Mouse (Mus musculus): ENCODE measurements around the gene Gm45062. TPM values are rescaled to one million over a fixed set of nuclear protein-coding genes. Genes with fewer than 3 reads are reported as not detected.

Gene Gm45062
- polyA plus RNA-seq, 1 experiment from 2014 or later, result 9.0 TPM

DNA sequence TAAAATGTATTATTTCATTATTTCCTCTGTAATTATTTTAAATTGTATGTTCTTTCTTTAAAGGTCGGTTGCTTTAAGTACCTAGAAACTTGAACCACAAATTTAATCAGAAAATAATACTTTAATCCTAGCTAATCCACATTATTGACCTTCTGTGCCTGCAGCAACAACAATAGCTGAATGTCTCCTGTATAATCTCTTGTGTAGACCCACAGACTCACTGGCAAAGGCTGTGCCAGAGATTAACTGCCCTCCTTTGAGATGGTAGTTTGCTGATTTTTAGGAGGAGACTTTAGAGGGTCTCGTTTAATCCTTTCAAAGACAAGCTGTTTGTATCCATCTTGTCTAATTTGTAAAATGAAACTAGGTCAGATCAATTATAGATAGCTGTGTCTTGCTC is 99.5 kb downstream of the Gm45062 start:
- Histone ChIP-seq H3K27me3 (ENCODE audit: low read depth, poor library complexity, severe bottlenecking) (no peaks in the 10 kb centered on the region; the same call in 1 of the 2 replicates), H3K9me3 (replicated peaks) (no peaks in the 10 kb centered on the region), H3K4me1 (peaks cover 13% of the 10 kb centered on the region), H3K36me3 (no peaks in the 10 kb centered on the region), H3K27ac (replicated peaks) (no peak overlapping the region), H3K4me3 (no peak overlapping the region)
- 30% methylated on average over 2 of the region's 2 CpGs for WGBS
- DNase-seq (ENCODE audit: low spot score), result no peak

GRCm38 (mm10) chr6:8360805-8361204 is 101.6 kb downstream of the Gm45062 start:
- DNase-seq (ENCODE audit: low spot score), result no peak
- WGBS, result 87% methylated on average over 7 of the region's 7 CpGs
- Histone ChIP-seq H3K4me1 (peaks cover 18% of the 10 kb centered on the region), H3K36me3 (peaks cover 3% of the 10 kb centered on the region; the same call in 1 of the 2 replicates), H3K4me3 (no peak overlapping the region), H3K27ac (replicated peaks) (no peak overlapping the region), H3K27me3 (ENCODE audit: low read depth, poor library complexity, severe bottlenecking) (no peaks in the 10 kb centered on the region; the same call in 1 of the 2 replicates), H3K9me3 (replicated peaks) (no peaks in the 10 kb centered on the region; the same call in 1 of the 2 replicates)

GRCm38 (mm10) chr6:8364033-8364756 is 104.9 kb downstream of the Gm45062 start:
- Histone ChIP-seq H3K27me3 (ENCODE audit: low read depth, poor library complexity, severe bottlenecking) (no peaks in the 10 kb centered on the region; the same call in 1 of the 2 replicates), H3K9me3 (replicated peaks) (no peaks in the 10 kb centered on the region; the same call in 1 of the 2 replicates), H3K36me3 (peaks cover 3% of the 10 kb centered on the region; the same call in 1 of the 2 replicates), H3K4me3 (no peak overlapping the region), H3K27ac (replicated peaks) (no peak overlapping the region), H3K4me1 (peaks cover 11% of the 10 kb centered on the region)
- WGBS, result 68% methylated on average over 12 of the region's 12 CpGs
- DNase-seq (ENCODE audit: low spot score), result no peak

DNA sequence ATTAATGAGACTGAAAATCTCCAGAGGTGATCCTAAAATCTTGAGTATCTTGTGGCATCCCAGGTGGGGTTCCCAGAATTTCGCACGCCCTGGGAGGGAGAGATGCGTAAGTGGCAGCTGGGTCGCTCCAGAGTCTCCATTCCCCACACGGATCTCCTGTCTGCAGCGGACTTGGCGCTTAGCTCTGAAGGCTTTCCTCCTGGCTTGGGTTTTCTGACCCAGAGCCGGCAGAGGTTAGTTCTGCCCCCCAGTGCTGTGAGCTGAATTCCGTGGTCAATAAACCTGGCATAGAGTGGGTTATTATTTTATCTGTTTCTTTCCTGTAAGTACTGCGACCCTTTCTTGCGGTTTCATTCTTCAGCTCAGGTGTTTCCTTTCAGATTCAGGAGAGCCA is 105.5 kb downstream of the Gm45062 start:
- WGBS, result 88% methylated on average over 11 of the region's 11 CpGs
- Histone ChIP-seq H3K27ac (replicated peaks) (no peak overlapping the region), H3K36me3 (peaks cover 3% of the 10 kb centered on the region; the same call in 1 of the 2 replicates), H3K27me3 (ENCODE audit: low read depth, poor library complexity, severe bottlenecking) (no peaks in the 10 kb centered on the region; the same call in 1 of the 2 replicates), H3K9me3 (replicated peaks) (no peaks in the 10 kb centered on the region; the same call in 1 of the 2 replicates), H3K4me1 (peaks cover 7% of the 10 kb centered on the region), H3K4me3 (no peak overlapping the region)
- no peak for DNase-seq (ENCODE audit: low spot score)

GRCm38 (mm10) chr6:8367675-8368074 is 108.4 kb downstream of the Gm45062 start:
- no peak for DNase-seq (ENCODE audit: low spot score)
- H3K27ac ChIP-seq (replicated peaks), result no peak overlapping the region
- H3K36me3 ChIP-seq, result peaks cover 3% of the 10 kb centered on the region; the same call in 1 of the 2 replicates
- no peaks in the 10 kb centered on the region for H3K27me3 ChIP-seq (ENCODE audit: low read depth, poor library complexity, severe bottlenecking)
- H3K9me3 ChIP-seq (replicated peaks), result no peaks in the 10 kb centered on the region; the same call in 1 of the 2 replicates
- H3K4me3 ChIP-seq, result no peak overlapping the region
- peaks cover 7% of the 10 kb centered on the region for H3K4me1 ChIP-seq
- WGBS, result 89% methylated on average over 4 of the region's 4 CpGs

DNA sequence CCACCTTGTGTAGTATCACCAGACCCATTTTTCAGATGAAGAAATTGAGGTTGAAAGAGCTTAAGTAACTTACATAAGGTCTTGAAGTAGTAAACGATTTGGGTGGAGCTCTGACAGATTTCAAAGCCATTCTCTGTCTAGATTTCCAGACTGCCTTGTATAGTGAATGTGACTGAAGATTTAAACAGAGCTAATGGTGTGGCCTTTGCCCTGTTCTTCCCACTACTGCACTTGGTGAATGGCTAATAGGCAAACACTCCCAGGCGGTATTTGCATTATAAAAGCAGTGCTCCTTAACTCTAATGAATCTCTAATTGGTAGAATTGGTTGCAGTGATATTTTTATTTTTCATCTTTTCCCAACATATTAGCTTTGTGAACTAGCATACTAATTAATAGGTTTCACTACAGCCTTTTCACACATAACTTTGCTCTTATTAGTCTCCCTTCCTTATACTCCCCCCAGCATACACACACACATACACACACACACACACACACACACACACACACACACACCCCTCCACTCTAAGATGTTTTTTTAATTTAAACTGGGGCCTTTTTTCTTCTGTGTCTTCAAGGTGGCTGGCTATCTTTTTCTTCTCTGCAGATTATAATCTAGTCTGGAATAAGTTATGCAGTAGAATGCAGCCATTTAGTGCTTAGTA is 109.1 kb downstream of the Gm45062 start:
- no peak for DNase-seq (ENCODE audit: low spot score)

GRCm38 (mm10) chr6:8370624-8371023 is 111.4 kb downstream of the Gm45062 start:
- Histone ChIP-seq H3K36me3 (0 out of 2 replicates have a peak, but pooled peaks cover under 1% of the 10 kb centered on the region), H3K4me3 (no peak overlapping the region), H3K27ac (replicated peaks) (no peak overlapping the region), H3K27me3 (ENCODE audit: low read depth, poor library complexity, severe bottlenecking) (no peaks in the 10 kb centered on the region), H3K4me1 (peaks cover 5% of the 10 kb centered on the region), H3K9me3 (replicated peaks) (no peaks in the 10 kb centered on the region)
- DNase-seq (ENCODE audit: low spot score), result no peak
- WGBS, result 88% methylated on average over 3 of the region's 3 CpGs

More for the DNA sequence above, 109.1 kb downstream of the Gm45062 start:
- Histone ChIP-seq H3K27ac (replicated peaks) (no peak overlapping the region), H3K36me3 (peaks cover 3% of the 10 kb centered on the region; the same call in 1 of the 2 replicates), H3K27me3 (ENCODE audit: low read depth, poor library complexity, severe bottlenecking) (no peaks in the 10 kb centered on the region), H3K4me3 (no peak overlapping the region), H3K9me3 (replicated peaks) (no peaks in the 10 kb centered on the region; the same call in 1 of the 2 replicates), H3K4me1 (peaks cover 7% of the 10 kb centered on the region)
- WGBS, result 69% methylated on average over 2 of the region's 2 CpGs

- Histone ChIP-seq H3K4me3 (no peak overlapping the region), H3K27ac (replicated peaks) (no peak overlapping the region), H3K4me1 (peaks cover 5% of the 10 kb centered on the region), H3K9me3 (replicated peaks) (no peaks in the 10 kb centered on the region), H3K36me3 (no peaks in the 10 kb centered on the region; the same call in 1 of the 2 replicates), H3K27me3 (ENCODE audit: low read depth, poor library complexity, severe bottlenecking) (no peaks in the 10 kb centered on the region)
- no peak for DNase-seq (ENCODE audit: low spot score)
- WGBS, result 75% methylated on average over 2 of the region's 2 CpGs
Measured at GRCm38 (mm10) chr6:8373051-8373450, 113.8 kb downstream of the Gm45062 start.

DNA sequence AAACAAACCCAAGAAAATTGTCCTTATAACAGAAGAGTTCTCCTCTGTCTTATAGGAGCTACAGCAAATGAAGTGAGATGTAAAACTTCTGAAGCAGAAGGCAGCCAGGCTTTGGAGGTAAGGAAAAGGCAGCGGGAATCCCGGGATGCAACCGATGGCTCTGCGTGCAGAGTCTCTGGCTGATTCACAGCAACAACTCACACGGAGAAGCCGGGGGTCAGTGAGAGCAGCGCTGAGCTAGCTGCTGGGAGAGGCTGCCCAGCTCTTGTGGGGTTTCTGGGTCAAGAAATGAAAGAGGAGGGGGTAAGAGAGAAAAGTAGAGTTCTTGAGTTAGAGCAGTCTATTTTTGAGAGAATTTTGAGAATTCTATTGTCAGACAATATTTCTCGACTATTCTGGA is 114.6 kb downstream of the Gm45062 start:
- WGBS, result 48% methylated on average over 8 of the region's 8 CpGs
- no peak overlapping the region for H3K27ac ChIP-seq (replicated peaks)
- no peaks in the 10 kb centered on the region for H3K27me3 ChIP-seq (ENCODE audit: low read depth, poor library complexity, severe bottlenecking)
- peaks cover 5% of the 10 kb centered on the region for H3K4me1 ChIP-seq
- no peaks in the 10 kb centered on the region; the same call in 1 of the 2 replicates for H3K36me3 ChIP-seq
- no peaks in the 10 kb centered on the region for H3K9me3 ChIP-seq (replicated peaks)
- H3K4me3 ChIP-seq, result no peak overlapping the region
- DNase-seq (ENCODE audit: low spot score), result no peak

DNA sequence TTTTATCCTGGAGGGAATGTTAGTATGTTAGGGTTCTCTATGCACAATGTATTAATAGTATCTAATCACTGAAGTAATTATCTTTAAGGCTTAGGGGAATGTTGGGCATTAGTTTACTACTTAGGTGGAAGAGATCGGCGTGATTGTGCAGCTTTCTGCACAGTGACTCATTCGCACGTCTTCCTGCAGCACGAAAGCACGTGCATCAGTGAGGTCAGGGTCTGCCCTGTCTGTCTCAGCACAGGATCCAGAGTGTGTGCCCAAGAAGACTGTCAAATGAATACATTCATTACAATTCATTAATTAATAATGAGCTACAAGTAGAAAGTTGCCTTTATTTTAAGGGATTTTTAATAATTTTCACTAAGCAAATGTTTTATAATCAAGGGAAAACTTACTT is 115.0 kb downstream of the Gm45062 start:
- no peaks in the 10 kb centered on the region for H3K9me3 ChIP-seq (replicated peaks)
- no peaks in the 10 kb centered on the region for H3K27me3 ChIP-seq (ENCODE audit: low read depth, poor library complexity, severe bottlenecking)
- no peak for DNase-seq (ENCODE audit: low spot score)
- WGBS, result 81% methylated on average over 6 of the region's 6 CpGs
- H3K4me1 ChIP-seq, result peaks cover 5% of the 10 kb centered on the region
- no peak overlapping the region for H3K4me3 ChIP-seq
- no peak overlapping the region for H3K27ac ChIP-seq (replicated peaks)
- no peaks in the 10 kb centered on the region; the same call in 1 of the 2 replicates for H3K36me3 ChIP-seq

- Histone ChIP-seq H3K27ac (replicated peaks) (no peak overlapping the region), H3K27me3 (ENCODE audit: low read depth, poor library complexity, severe bottlenecking) (no peaks in the 10 kb centered on the region), H3K4me1 (peaks cover 5% of the 10 kb centered on the region), H3K36me3 (no peaks in the 10 kb centered on the region; the same call in 1 of the 2 replicates), H3K9me3 (replicated peaks) (no peaks in the 10 kb centered on the region), H3K4me3 (no peak overlapping the region)
- 84% methylated on average over 4 of the region's 4 CpGs for WGBS
- no peak for DNase-seq (ENCODE audit: low spot score)
Measured at GRCm38 (mm10) chr6:8374712-8375111, 115.5 kb downstream of the Gm45062 start.

GRCm38 (mm10) chr6:8376351-8376750 is 117.1 kb downstream of the Gm45062 start:
- DNase-seq (ENCODE audit: low spot score), result no peak
- Histone ChIP-seq H3K9me3 (replicated peaks) (no peaks in the 10 kb centered on the region), H3K4me1 (peaks cover 5% of the 10 kb centered on the region), H3K27me3 (ENCODE audit: low read depth, poor library complexity, severe bottlenecking) (no peaks in the 10 kb centered on the region), H3K4me3 (no peak overlapping the region), H3K27ac (replicated peaks) (no peak overlapping the region), H3K36me3 (no peaks in the 10 kb centered on the region; the same call in 1 of the 2 replicates)
- WGBS, result 96% methylated on average over 5 of the region's 5 CpGs

GRCm38 (mm10) chr6:8377667-8378066 is 118.4 kb downstream of the Gm45062 start:
- H3K27me3 ChIP-seq (ENCODE audit: low read depth, poor library complexity, severe bottlenecking), result no peaks in the 10 kb centered on the region
- no peaks in the 10 kb centered on the region for H3K9me3 ChIP-seq (replicated peaks)
- H3K4me3 ChIP-seq, result no peak overlapping the region
- no peaks in the 10 kb centered on the region; the same call in 1 of the 2 replicates for H3K36me3 ChIP-seq
- H3K27ac ChIP-seq (replicated peaks), result no peak overlapping the region
- peaks cover 5% of the 10 kb centered on the region for H3K4me1 ChIP-seq
- 93% methylated on average over 8 of the region's 8 CpGs for WGBS
- DNase-seq (ENCODE audit: low spot score), result no peak

Data from midbrain, embryonic 10.5 days (tissue).